Mouse (Mus musculus) naive thymus-derived CD4-positive, alpha-beta T cell, adult 5 months (primary cell): ENCODE measurements around the gene Tmem138. TPM values are rescaled to one million over a fixed set of nuclear protein-coding genes. Genes with fewer than 3 reads are reported as not detected.

Experiments
- polyA plus RNA-seq: library from polyadenylated mRNA; unstranded; fragments of 100-300 nt; shearing (Covaris generic); gene quantifications from one replicate; pipeline ENCODE4 v1.2.1, GENCODE M21; 2017

Gene Tmem138
- polyA plus RNA-seq, result 6.9 TPM

GRCm38 (mm10) chr19:10576690-10577561 lies at the start of gene Tmem138, which contains the start of gene Cyb561a3:
Gene Tmem138 (minus strand): TSS chr19:10577362.
Gene Cyb561a3 (plus strand): TSS chr19:10577172.

GRCm38 (mm10) chr19:10605293-10605900 lies 28.2 kb upstream of the Tmem138 start, which contains the start of the genes Ddb1 and Tkfc:
Gene Ddb1 (plus strand): TSS chr19:10605327.
Gene Tkfc (minus strand): TSS chr19:10605654.

DNA sequence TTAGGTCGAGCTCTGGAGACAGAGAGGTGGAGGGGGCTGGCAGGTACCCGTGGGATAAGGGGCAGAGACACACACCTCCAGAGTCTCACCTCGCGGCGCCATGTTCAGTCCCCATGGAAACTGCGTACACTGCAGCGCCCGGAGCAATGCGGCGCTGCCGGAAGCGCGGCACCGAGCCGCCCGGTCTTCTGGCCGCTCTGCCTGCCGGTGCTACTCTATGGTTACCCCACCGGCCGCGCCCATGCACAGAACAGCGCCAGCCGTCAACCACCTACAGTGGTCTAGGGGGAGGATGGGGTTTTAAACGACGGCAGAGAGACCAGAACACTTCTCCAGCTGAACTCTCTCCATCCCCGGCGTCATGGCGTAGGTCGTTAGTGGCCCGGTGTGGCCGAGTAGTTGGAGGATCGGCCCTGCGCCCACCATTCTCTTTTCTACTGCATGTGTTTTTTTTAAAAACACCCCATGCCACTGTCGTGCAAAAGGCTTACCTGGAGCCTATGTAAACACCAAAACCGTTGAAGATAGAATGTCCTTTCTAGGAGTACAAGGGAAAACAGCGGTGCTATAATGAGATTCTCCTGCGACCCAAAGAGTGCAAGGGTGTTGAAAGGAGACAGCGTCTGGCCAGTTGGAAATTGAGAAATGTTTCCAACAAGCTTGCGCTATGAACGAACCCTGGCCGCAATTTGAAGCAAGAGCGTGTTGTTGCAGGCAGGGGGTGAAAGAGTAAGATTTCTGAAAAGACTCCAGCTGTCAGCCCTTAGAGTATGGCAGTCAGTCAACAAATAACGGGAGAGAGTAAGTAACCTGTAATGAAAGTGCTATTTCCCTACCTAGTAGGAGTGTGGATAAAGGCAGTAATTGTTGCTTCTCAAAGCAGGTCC lies 21.3 kb downstream of the Tmem138 start, which contains the start of gene Tmem216:
Tmem216 (minus strand) TSS at position 615 of the 887 bp plus-strand sequence.

DNA sequence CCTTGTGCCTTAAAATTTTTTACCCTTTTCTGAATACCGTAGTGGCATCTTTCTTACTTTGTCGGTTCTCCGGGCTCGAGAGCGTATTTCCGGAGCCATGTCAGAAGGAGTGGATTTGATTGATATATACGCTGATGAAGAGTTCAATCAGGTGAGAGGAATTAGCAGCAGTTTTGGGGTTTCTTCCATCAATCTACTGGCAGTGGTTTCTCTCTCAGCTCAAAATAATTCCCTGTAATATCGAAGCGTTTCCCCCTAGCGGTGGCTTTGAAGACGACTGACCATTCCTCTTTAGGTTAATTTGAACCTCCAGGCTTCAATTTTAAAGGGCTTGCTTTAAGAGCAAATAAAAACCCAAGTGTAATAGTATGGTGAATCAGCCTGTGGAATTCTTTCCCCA lies 51.3 kb downstream of the Tmem138 start, which contains the start of gene Sdhaf2:
Sdhaf2 (minus strand) TSS at position 233 of the 400 bp plus-strand sequence.

DNA sequence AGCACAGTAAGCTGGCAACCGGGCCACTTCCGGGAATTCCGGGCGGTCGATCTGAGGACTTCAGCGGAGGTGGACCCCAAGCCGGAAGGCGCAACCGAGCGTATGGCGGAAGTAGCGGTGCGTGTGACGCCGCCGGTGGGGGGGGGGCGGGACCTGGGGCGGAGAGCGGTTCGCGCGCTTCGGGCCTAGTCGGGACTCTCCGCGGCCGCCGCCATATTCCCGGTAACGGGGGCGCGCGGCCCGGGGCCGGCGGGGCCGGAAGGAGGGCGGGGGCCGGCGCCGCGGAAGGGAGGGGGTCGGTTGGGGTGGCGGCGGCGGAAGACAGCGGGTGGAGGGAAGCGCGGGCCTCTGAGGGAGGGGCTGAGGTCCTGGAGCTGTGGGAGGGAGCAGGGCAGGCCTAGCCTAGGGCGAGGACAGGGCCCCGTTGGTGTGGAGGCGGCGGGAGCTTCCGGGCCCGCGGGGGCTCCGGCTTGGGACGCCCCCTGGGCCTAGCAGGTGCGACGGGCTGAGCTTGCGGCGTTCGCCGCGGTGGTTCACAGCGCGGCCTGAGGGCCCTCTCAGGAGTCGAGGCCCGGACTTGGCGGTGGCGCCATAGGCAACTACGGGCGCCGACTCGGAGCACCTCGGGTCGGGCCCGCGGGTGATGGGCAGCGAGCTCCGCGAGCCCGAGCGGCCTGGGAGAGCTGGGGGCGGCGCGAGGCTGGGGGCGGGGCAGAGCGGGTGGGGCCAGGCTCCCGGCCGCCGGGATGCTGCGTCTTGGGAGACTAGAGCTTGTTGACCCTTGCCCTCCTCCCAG lies 51.9 kb downstream of the Tmem138 start, which contains the start of gene Cpsf7:
Cpsf7 (plus strand) TSS at position 161 of the 796 bp plus-strand sequence.

Other genes with a start within 250 kb of the Tmem138 start
- gene Syt7, start 188.3 kb downstream of the Tmem138 start, polyA plus RNA-seq, result not detected
- gene Lrrc10b, start 119.9 kb downstream of the Tmem138 start, polyA plus RNA-seq, result not detected
- 0.39 TPM for gene Ppp1r32, start 94.4 kb downstream of the Tmem138 start, polyA plus RNA-seq
- 36.9 TPM for gene Cpsf7, start 52.1 kb downstream of the Tmem138 start, polyA plus RNA-seq
- 50.1 TPM for gene Sdhaf2, start 51.2 kb downstream of the Tmem138 start, polyA plus RNA-seq
- 5.2 TPM for gene Tmem216, start 21.1 kb downstream of the Tmem138 start, polyA plus RNA-seq
- gene Cyb561a3, start 190 bp downstream of the Tmem138 start, polyA plus RNA-seq, result 25.4 TPM
- 152 TPM for gene Ddb1, start 28.0 kb upstream of the Tmem138 start, polyA plus RNA-seq
- gene Tkfc, start 28.3 kb upstream of the Tmem138 start, polyA plus RNA-seq, result 3.3 TPM
- gene Vwce, start 56.9 kb upstream of the Tmem138 start, polyA plus RNA-seq, result 0.96 TPM
- not detected for gene Pga5, start 100.7 kb upstream of the Tmem138 start, polyA plus RNA-seq
- gene Vps37c, start 111.4 kb upstream of the Tmem138 start, polyA plus RNA-seq, result 24.7 TPM
- 371 TPM for gene Cd5, start 161.6 kb upstream of the Tmem138 start, polyA plus RNA-seq